ENCODE assay signal across 11 mouse cellular contexts in genomic region chr6:17562472-17563088, GRCm38 (mm10).
A peak's percentile ranks its signal among the peaks of the same experiment; 100 is the strongest.
DNase-seq lines count a peak whose midpoint lies in the region; ATAC-seq and TF ChIP-seq lines count a peak whose summit lies in the region.
"Had no signal": no experiment of that assay in that cellular context is flagged by ENCODE, and none has a peak within 500 bp of the region (broad histone marks: within the 10 kb centered on the region; RNA-seq: fewer than 3 reads in every experiment).

No protein-coding gene starts in this region.

- H3K27ac ChIP-seq in forebrain, embryonic 13.5 days = no peak overlapping the region
- H3K27ac ChIP-seq: heart, embryonic 15.5 days; liver, embryonic 14.5 days had no signal

- peak overlapping the region; percentile 27; the same call in 1 of the 2 replicates for H3K4me2 ChIP-seq in forebrain, embryonic 13.5 days
- H3K4me2 ChIP-seq: heart, embryonic 15.5 days had no signal

- H3K4me3 ChIP-seq in C2C12 (ENCODE audit: insufficient read depth, poor library complexity, severe bottlenecking) = no peak overlapping the region
- H3K4me3 ChIP-seq in forebrain, embryonic 13.5 days = no peak overlapping the region
- H3K4me3 ChIP-seq: heart, embryonic 15.5 days had no signal

- no peak for TF ChIP-seq CTCF in C2C12 (IDR thresholded peaks at IDR 0.05; ENCODE audit: control insufficient read depth, insufficient read depth, insufficient read length)

- H3K9ac ChIP-seq in forebrain, embryonic 13.5 days = no peak overlapping the region
- H3K9ac ChIP-seq: heart, embryonic 15.5 days; liver, embryonic 14.5 days had no signal

- no peaks in the 10 kb centered on the region for H3K9me3 ChIP-seq in forebrain, embryonic 13.5 days (replicated peaks)
- H3K9me3 ChIP-seq: heart, embryonic 15.5 days had no signal

- no peak; the same call in 1 of the 2 replicates for ATAC-seq in forebrain, embryonic 13.5 days

- 7% methylated on average over 10 of the region's 10 CpGs for WGBS in forebrain, embryonic 13.5 days

- peak; percentile 73 for DNase-seq in ES-CJ7 (ENCODE audit: low read depth, low spot score)
- DNase-seq in mesoderm, embryonic 11.5 days (ENCODE audit: low read depth, low spot score) = peak; percentile 48
- DNase-seq in frontal cortex, postnatal 36 days (ENCODE audit: low spot score in 2 of 2) = no peak
- DNase-seq in cerebellum, adult 8-10 months = no peak
- no peak for DNase-seq in cerebellum, adult 9-10 months
- DNase-seq in thymus, postnatal 10 days (ENCODE audit: low spot score in 2 of 2) = no peak
- DNase-seq: kidney, postnatal 36 days had no signal

- no peaks in the 10 kb centered on the region for H3K79me3 ChIP-seq in C2C12 (ENCODE audit: low read depth)

- H3ac ChIP-seq in C2C12 (ENCODE audit: control insufficient read depth, insufficient read length, low read depth) = no peak overlapping the region

- no peaks in the 10 kb centered on the region for H3K79me2 ChIP-seq in C2C12 (ENCODE audit: control insufficient read depth, insufficient read depth)

- peaks cover 49% of the 10 kb centered on the region for H3K36me3 ChIP-seq in C2C12 (ENCODE audit: control insufficient read depth, insufficient read depth)
- H3K36me3 ChIP-seq in forebrain, embryonic 13.5 days (ENCODE audit: poor library complexity, severe bottlenecking) = no peaks in the 10 kb centered on the region
- H3K36me3 ChIP-seq: heart, embryonic 15.5 days had no signal

- peaks cover 9% of the 10 kb centered on the region; the same call in 1 of the 2 replicates for H3K4me1 ChIP-seq in forebrain, embryonic 13.5 days
- H3K4me1 ChIP-seq: heart, embryonic 15.5 days had no signal

- H3K27me3 ChIP-seq in C2C12 (ENCODE audit: control insufficient read depth, insufficient read depth, insufficient read length) = no peaks in the 10 kb centered on the region
- no peaks in the 10 kb centered on the region for H3K27me3 ChIP-seq in forebrain, embryonic 13.5 days
- H3K27me3 ChIP-seq: heart, embryonic 15.5 days had no signal

TF ChIP-seq in C2C12, 6 proteins besides CTCF, POLR2A, EP300 and RAD21:
- no peak for TF ChIP-seq FOSL1 (IDR thresholded peaks at IDR 0.05; ENCODE audit: insufficient read depth, low read length, poor library complexity, severe bottlenecking)
- peak; percentile 58 for TF ChIP-seq MYOD1 (IDR thresholded peaks at IDR 0.05; ENCODE audit: control insufficient read depth, insufficient read length, low read depth)
- no peak for TF ChIP-seq MYOG (IDR thresholded peaks at IDR 0.05; ENCODE audit: control insufficient read depth, extremely low read depth, insufficient read length)
- TF ChIP-seq USF1 (IDR thresholded peaks at IDR 0.05; ENCODE audit: low read depth) = no peak
- no peak for TF ChIP-seq CEBPB (IDR thresholded peaks at IDR 0.05; ENCODE audit: low read depth)
- TF ChIP-seq MAX (IDR thresholded peaks at IDR 0.05) = no peak

Comparison
In these comparisons a context has a peak if more than half of its experiments do, and no peak if none do; other contexts are left out.
1. DNase-seq: peak in ES-CJ7 (single experiment) and mesoderm, embryonic 11.5 days (single experiment); none in frontal cortex, postnatal 36 days (0 of 2), cerebellum, adult 8-10 months (single experiment), cerebellum, adult 9-10 months (single experiment) and thymus, postnatal 10 days (0 of 2).